Mouse (Mus musculus) forebrain, embryonic 16.5 days (tissue): ENCODE results near the gene Olfr403. TPM values are rescaled to one million over a fixed set of nuclear protein-coding genes. Genes with fewer than 3 reads are reported as not detected.

Source experiments
- polyA plus RNA-seq: library from polyadenylated mRNA; unstranded; fragments of >200 nt; fragmentation: Nextera tagmentation; extraction: Ambion mirVana; gene quantifications from 2 replicates; pipeline ENCODE4 v1.2.1, GENCODE M21; 2015

Olfr403 gene
- polyA plus RNA-seq, 1 experiment from 2014 or later, result not detected

Other genes starting within 250 kb of the Olfr403 start
- not detected in 2 replicates for gene Olfr23, start 249.6 kb upstream of the Olfr403 start, polyA plus RNA-seq
- not detected in 2 replicates for gene Olfr397, start 225.4 kb upstream of the Olfr403 start, polyA plus RNA-seq
- gene Olfr398, start 195.8 kb upstream of the Olfr403 start, polyA plus RNA-seq, result not detected in 2 replicates
- not detected in 2 replicates for gene Olfr139, start 129.7 kb upstream of the Olfr403 start, polyA plus RNA-seq
- not detected in 2 replicates for gene Olfr399, start 129.6 kb upstream of the Olfr403 start, polyA plus RNA-seq
- gene Zfp616, start 116.3 kb upstream of the Olfr403 start, polyA plus RNA-seq, result not detected in 2 replicates
- gene Olfr401, start 72.5 kb upstream of the Olfr403 start, polyA plus RNA-seq, result not detected in 2 replicates
- not detected in 2 replicates for gene Olfr402, start 32.7 kb upstream of the Olfr403 start, polyA plus RNA-seq
- gene Olfr43, start 25.1 kb downstream of the Olfr403 start, polyA plus RNA-seq, result not detected in 2 replicates
- not detected in 2 replicates for gene Olfr406, start 73.6 kb downstream of the Olfr403 start, polyA plus RNA-seq
- gene Olfr59, start 97.5 kb downstream of the Olfr403 start, polyA plus RNA-seq, result not detected in 2 replicates
- not detected in 2 replicates for gene Olfr410, start 151.8 kb downstream of the Olfr403 start, polyA plus RNA-seq
- not detected in 2 replicates for gene Olfr411, start 166.4 kb downstream of the Olfr403 start, polyA plus RNA-seq
- not detected in 2 replicates for gene Olfr412, start 175.8 kb downstream of the Olfr403 start, polyA plus RNA-seq